Mouse (Mus musculus): Measurements from ENCODE around the gene Nrxn2.
A peak's percentile ranks its signal among the peaks of the same experiment; 100 is the strongest.

Gene Nrxn2

GRCm38 (mm10) chr19:6543035-6543383 lies 124.5 kb downstream of the Nrxn2 start:
- DNase-seq, result peak; percentile 70 to 81

GRCm38 (mm10) chr19:6543518-6543917 lies 125.0 kb downstream of the Nrxn2 start:
- DNase-seq, result no peak

- DNase-seq, result no peak
These were observed 126.2 kb downstream of the Nrxn2 start for GRCm38 (mm10) chr19:6544712-6545111.

DNA sequence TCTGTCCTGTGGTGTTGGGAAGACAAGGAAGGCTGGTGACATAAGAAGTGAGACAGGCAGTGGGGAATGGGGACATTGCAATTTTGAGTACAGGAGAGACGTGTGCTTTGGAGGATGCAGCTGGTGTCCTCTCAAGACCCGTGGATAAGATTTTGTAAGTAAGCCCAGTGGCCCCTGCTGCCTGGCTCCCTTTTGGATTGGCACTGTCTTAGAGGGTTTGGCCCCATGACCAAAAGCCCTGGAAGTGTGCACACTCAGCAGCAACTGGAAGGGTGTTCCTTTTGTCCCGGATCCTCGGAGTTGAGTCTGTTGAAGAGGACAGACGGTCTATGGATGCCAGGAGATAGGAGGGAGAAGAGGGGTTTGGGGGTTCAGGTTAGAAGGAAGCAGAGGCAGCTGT lies 127.0 kb downstream of the Nrxn2 start:
- DNase-seq, result no peak

- DNase-seq, result peak; percentile 92 to 94
These were observed 127.6 kb downstream of the Nrxn2 start for GRCm38 (mm10) chr19:6546096-6546495.

DNA sequence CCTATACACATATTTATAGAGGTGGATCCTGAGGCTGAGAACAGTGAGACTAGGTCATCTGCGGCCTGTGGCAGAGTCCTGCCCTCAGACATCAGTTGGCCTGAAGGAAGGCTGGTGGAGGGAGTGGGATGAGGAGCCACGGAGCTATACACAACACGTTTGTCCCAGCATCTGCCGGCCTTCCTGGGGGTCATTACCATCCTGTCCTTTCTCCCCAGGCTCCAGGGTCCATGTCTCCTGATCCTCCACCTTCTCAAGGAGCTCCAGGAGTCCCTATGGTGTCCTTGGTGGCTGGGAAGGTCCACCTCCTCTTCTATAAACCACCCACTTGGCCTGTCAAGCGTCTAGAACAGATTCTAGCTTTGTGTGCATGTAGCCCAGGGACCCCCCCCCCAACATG lies 129.3 kb downstream of the Nrxn2 start:
- no peak for DNase-seq

- peak; percentile 91 for DNase-seq
These were observed 130.2 kb downstream of the Nrxn2 start for GRCm38 (mm10) chr19:6548431-6549410.

DNA sequence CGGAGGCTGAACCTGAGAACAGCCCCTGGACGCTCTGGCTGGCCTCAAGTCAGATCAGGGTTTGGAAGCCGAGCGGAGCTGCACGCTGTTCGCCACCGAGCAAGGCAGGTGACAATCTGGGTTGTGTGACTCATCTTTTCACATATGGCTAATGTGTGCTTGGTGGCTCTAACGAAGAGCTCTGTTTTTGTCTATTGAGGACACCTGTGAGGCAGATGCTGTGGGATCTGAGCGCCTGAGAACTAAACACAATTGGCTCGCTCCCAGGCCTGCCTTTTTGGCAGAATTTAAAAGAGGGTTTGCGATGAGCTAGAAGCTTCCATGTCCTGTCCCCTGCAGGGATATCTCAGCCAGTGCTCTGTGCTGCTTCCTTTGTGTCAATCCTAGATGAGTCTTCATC lies 131.0 kb downstream of the Nrxn2 start:
- no peak for DNase-seq

DNA sequence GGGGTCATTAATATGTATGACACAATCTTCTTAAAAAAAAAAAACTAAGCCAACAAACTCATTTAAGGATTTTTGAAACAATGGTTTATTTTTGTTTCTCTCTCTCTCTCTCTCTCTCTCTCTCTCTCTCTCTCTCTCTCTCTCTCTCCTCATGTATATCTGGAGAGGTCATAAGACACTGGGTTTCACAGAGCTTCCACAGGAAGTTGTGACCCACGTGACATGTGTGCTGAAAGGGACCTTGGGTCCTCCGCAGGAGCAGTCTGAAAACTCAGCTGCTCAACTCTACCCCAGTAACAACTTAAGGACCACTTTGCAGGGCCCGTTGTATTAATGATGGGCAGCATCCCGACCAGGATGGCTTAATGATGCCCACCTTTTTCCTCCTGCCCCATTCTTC lies 132.7 kb downstream of the Nrxn2 start:
- DNase-seq, result no peak

- peak; percentile 86 to 95 for DNase-seq
These were observed 133.9 kb downstream of the Nrxn2 start for GRCm38 (mm10) chr19:6552302-6553028.

DNA sequence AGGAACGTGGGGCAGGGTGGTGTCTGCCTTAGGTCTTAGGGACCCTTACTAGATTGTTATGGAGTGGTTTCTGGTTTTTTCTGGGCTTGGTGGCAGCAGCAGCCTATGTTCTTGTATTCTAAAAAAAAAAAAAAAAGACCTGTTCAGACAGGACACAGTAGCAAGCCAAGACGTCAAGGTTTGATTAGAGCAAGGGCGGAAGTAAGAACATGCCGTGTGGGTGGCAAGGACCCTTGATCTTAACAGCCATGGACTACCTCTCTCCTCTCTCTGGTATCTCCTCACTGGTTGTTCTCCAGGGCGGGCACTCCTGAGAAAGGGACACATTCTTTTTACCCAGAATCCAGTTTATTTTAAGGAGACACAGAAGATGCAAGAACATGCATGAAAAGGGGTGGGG lies 134.6 kb downstream of the Nrxn2 start:
- no peak for DNase-seq

- DNase-seq, result peak in 1 of 2 experiments; percentile 65
These were observed 135.5 kb downstream of the Nrxn2 start for GRCm38 (mm10) chr19:6553819-6554582.

- DNase-seq, result no peak
These were observed 141.0 kb downstream of the Nrxn2 start for GRCm38 (mm10) chr19:6559576-6559975.

DNA sequence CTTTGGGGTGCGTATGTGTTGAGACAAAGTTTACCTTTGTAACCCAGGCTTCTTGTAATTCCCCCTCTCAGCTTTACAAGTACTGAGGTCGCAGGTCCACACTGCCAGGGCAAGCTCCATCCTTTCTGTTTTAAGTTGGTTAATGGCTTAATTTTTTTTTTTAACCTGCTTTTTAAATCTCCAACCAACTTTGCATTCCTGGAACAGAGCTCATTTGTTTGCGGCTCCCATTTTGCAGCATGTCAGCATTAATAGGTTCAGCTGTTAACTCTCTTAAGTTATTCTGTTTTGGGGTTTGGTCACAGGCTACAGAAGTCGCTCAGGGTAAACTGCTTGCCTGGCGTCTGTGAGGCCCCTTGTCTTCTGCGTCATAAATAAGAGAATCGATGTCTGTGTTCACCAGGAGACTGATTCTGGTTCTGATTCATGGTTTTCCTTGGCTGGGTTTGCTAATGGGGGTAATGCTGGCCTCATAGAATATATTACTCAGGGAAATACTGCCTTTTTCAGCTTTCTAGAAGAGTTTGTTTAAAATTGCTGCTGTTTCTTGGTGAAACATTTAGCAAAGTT lies 141.8 kb downstream of the Nrxn2 start:
- DNase-seq, result no peak

- DNase-seq, result no peak
These were observed 146.6 kb downstream of the Nrxn2 start for GRCm38 (mm10) chr19:6565136-6565535.

GRCm38 (mm10) chr19:6566450-6566849 lies 147.9 kb downstream of the Nrxn2 start:
- DNase-seq, result no peak

DNA sequence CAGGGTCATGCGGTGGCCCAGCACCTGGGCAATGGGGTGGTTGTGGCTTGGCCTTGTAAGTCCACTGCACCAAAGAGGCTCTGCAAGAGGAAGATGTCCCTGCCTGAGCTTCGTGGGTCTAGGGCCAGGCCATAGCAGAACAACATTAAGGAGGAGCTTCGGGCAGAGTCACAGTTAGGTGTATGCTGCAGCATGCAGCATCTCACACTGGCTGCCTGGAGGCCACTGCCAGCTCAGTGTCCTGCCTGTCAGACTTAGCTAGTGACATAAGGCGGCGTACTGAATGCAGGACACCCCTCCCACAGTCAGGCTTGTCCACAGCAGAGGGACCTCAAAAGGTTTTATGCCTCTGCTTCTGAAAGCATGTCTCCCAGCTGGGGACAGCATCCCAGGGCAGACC lies 150.5 kb downstream of the Nrxn2 start:
- DNase-seq, result no peak

DNA sequence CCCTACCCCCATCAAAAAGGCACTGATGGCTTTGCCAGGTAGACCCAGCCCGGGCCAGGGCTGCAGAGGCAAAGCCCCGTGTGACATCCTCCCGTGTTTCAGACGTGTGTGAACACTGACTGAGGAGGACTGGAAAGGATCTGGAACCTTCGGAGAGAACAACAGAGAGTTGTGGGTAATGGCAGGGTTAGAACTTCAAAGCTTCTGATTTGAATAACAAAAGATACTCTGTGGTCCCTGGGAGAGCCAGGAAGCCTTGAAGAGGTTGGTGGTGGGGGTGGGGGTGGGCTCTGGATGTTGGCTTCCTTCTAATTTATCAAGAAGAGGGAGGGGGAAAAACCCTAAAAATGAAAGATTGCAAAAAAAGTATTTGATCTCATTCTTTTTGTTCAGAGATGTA lies 151.0 kb downstream of the Nrxn2 start:
- no peak for DNase-seq

- DNase-seq, result peak; percentile 40 to 61
These were observed 152.9 kb downstream of the Nrxn2 start for GRCm38 (mm10) chr19:6571476-6571875.

DNA sequence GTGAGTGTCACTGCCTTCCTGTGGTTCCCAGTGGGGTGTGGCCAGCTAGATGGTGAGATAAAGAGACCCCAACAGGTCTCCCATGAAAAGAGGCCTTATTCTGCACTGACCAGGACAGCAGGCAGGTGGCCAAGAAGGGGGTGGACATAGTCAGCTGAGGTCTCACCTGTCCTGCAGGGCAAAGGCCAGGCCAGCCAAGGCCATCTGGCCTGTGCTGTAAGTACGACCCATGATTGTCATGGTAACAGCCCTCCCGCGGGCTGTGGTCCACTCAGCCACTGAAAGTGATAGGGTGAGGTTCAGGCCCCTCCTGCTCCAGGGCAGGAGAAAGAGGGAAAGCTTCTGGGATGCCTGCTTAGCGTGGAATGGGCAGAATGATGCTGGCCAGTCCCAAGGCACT lies 153.5 kb downstream of the Nrxn2 start:
- DNase-seq, result peak; percentile 66 to 83

All from kidney, postnatal 36 days (tissue).